Mouse (Mus musculus) embryonic facial prominence, embryonic 10.5 days (tissue): ENCODE measurements around the gene Tmem8. TPM values are rescaled to one million over a fixed set of nuclear protein-coding genes. Genes with fewer than 3 reads are reported as not detected.

Experiments used
- DNase-seq: peaks from one replicate; pipeline ENCODE4 v3.0.0-alpha.2; 2017; ENCODE audit warnings: low spot score
- H3K27ac ChIP-seq: fragments of 300-500 bp; sonication (generic); replicated peaks from 2 replicates; pipeline ENCODE4 v1.5.1; 2016; ENCODE audit warnings: mild to moderate bottlenecking
- H3K27me3 ChIP-seq: fragments of 300-500 bp; sonication (generic); replicated peaks from 2 replicates; pipeline ENCODE4 v1.6.1; 2016; ENCODE audit warnings: low read depth, mild to moderate bottlenecking; ENCODE audit not compliant: poor library complexity, severe bottlenecking
- H3K36me3 ChIP-seq: fragments of 300-500 bp; sonication (generic); replicated peaks from 2 replicates; pipeline ENCODE4 v1.6.1; 2016; ENCODE audit warnings: mild to moderate bottlenecking, moderate library complexity
- H3K4me1 ChIP-seq: fragments of 300-500 bp; sonication (generic); 2 replicates; pipeline ENCODE4 v1.6.1; 2016
- H3K4me3 ChIP-seq: fragments of 300-500 bp; sonication (generic); 2 replicates; pipeline ENCODE4 v1.5.1; 2016; ENCODE audit warnings: mild to moderate bottlenecking, moderate library complexity
- H3K9me3 ChIP-seq: fragments of 300-500 bp; sonication (generic); 2 replicates; pipeline ENCODE4 v1.6.1; 2016; ENCODE audit warnings: mild to moderate bottlenecking
- WGBS: fragments of 180-500 bp; shearing (Covaris S2); methylation state at CpG from one replicate; pipeline ENCODE4 v1.1.7; 2016; 5-methylcytosine and 5-hydroxymethylcytosine counted together
- polyA plus RNA-seq: library from polyadenylated mRNA; unstranded; fragments of >200 nt; fragmentation: Nextera tagmentation; extraction: Ambion mirVana; gene quantifications from 2 replicates; pipeline ENCODE4 v1.2.1, GENCODE M21; 2016

Tmem8 gene
- polyA plus RNA-seq, 1 experiment from 2014 or later = 1.2 TPM

DNA sequence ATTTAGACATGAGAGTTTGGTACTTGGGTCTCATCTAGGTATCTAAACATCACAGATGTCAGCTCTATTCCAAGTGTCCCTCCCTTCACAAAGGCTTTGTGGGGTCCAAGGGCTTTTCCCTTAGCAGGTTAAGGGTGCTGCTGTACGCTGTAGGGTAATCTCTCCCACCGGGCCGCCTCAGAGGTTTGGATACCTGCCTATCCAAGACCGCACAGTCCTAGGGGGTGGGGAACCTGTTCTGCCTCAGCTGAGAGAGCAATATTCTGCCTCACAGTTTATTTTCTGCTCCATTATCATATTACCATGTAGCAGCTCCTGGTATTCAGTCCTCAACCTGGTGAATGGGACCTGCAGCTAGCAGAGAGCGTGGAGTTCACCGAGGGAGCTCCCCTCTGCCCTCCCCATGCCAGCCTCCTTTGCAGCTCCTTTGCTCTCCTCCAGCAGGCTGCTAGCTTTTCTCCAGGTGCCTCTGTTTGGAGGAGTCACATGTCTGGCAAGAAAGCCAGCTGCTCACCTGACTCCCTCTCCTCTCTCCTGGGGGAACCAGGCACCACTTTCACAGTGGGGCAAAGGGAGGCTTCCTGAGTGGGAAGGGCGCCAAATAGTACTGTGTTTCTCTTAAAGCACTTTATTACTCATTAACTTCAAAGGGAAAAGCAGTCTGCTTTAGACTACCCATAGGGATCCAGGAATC, 2.3 kb downstream of the Tmem8 start:
- H3K4me3 ChIP-seq = no peak overlapping the region
- no peak for DNase-seq
- 87% methylated on average over 7 of the region's 7 CpGs for WGBS
- no peaks in the 10 kb centered on the region for H3K36me3 ChIP-seq
- H3K4me1 ChIP-seq = peaks cover 28% of the 10 kb centered on the region
- no peak overlapping the region for H3K27ac ChIP-seq
- H3K9me3 ChIP-seq = no peaks in the 10 kb centered on the region
- H3K27me3 ChIP-seq = peaks cover 96% of the 10 kb centered on the region

DNA sequence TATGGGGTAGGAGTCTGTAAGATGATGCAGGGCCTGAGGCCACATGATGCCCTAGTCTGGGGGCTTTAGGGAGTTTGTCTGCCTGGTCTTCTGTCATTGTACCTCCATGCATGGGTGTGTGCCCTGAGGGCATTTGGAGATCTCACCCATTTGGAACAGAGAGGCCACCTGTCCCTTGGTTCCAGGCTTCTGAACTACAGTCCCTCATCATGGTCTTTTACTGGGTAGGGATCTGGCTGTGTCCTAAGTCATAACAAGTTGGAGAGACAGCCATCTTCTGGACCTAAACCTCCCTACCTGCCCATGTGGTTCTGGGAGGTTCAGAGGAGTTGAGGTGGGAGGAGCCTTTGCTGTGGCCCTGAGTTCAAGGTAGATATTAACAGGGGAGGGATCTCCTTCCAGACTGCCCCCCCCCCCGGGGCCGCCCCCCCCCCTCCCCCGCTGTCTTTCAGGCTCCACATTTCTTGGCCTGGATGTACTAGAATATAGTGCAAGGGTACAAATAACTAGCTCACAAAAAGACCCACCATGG, 2.9 kb downstream of the Tmem8 start:
- Histone ChIP-seq H3K36me3 (no peaks in the 10 kb centered on the region), H3K4me1 (peaks cover 27% of the 10 kb centered on the region), H3K27ac (no peak overlapping the region), H3K9me3 (no peaks in the 10 kb centered on the region), H3K27me3 (peaks cover 89% of the 10 kb centered on the region), H3K4me3 (no peak overlapping the region)
- no peak for DNase-seq
- WGBS = 69% methylated on average over 3 of the region's 3 CpGs

DNA sequence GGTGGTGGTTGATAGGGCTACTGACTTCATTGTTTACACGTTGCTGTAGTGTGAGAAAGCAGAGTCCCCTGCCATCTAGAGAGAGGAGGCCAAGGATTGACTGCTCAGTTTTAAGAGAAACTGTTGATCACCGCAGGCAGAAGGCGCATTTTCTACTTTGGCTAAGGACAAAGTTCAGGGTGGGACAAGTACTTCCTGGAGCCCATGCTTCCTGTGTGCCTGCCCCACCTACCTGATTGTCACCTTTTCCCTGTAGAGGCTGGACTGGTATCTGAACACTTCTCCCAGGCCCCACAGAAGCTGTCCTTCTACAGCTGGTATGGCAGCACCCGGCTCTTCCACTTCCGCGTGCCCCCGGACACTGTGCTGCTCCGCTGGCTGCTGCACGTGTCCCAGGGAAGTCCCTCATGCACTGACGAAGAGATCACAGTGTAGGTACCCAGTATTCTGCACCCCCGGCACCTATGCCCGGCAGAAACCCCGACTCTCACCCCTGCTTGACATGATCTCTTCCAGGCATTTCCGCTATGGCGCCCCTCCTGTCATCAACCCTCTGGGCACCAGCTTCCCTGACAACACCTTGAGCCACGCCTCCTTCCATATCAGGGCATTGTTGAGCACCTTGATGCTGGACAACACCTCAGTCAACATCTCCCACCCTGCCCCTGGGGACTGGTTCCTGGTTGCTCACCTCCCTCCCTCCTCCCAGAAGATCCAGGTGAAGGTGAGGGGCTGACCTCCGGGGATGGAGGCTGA, 3.6 kb downstream of the Tmem8 start:
- H3K9me3 ChIP-seq = no peaks in the 10 kb centered on the region
- no peaks in the 10 kb centered on the region for H3K36me3 ChIP-seq
- WGBS = 86% methylated on average over 17 of the region's 17 CpGs
- peaks cover 22% of the 10 kb centered on the region for H3K4me1 ChIP-seq
- H3K27ac ChIP-seq = no peak overlapping the region
- no peak for DNase-seq
- H3K27me3 ChIP-seq = peaks cover 82% of the 10 kb centered on the region
- H3K4me3 ChIP-seq = no peak overlapping the region

DNA sequence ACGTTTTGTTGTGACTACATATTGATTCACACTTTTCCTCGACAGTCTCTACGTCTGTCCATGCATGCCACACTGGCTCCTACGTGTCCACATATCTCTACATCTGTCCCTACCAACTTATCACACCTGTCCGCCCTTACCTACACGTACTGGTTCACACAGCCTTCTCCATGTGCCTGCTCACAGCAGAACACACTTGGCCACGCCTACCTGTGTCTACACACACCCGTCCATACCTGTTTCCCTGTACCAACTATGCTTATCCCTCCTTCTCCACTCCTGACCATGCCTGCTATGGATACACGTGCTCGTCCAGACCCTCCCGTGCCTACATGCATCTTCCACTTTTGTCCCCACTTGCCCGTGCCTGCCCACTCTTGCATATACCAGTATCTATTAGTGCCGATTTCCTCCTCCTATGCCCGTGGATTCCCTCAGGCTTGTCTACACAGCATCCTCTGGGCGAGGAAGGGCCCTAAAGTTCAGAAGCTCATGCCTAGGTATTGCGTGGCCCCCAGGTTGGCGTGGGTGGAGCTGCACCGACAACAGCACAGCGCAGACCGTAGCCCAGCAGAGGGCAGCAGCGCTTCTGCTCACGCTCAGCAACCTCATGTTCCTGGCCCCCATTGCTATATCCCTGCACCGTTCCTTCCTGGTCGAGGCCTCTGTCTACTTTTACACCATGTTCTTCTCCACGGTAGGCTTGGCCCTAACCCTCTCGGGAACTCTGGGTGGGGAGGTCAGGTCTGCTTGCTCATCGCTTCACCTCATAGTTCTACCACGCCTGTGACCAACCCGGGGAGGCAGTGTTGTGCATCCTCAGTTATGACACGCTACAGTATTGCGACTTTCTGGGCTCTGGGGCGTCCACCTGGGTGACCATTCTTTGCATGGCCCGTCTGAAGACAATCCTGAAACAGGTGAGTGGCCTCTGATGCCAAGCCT, 6.9 kb downstream of the Tmem8 start:
- no peaks in the 10 kb centered on the region for H3K9me3 ChIP-seq
- DNase-seq = peak; percentile 74
- peak overlapping the region; percentile 46; the same call in 1 of the 2 replicates for H3K27ac ChIP-seq
- peak overlapping the region; percentile 8; the same call in 1 of the 2 replicates for H3K4me3 ChIP-seq
- 52% methylated on average over 33 of the region's 33 CpGs for WGBS
- peaks cover 2% of the 10 kb centered on the region for H3K36me3 ChIP-seq
- H3K27me3 ChIP-seq = peaks cover 49% of the 10 kb centered on the region
- H3K4me1 ChIP-seq = peaks cover 27% of the 10 kb centered on the region

DNA sequence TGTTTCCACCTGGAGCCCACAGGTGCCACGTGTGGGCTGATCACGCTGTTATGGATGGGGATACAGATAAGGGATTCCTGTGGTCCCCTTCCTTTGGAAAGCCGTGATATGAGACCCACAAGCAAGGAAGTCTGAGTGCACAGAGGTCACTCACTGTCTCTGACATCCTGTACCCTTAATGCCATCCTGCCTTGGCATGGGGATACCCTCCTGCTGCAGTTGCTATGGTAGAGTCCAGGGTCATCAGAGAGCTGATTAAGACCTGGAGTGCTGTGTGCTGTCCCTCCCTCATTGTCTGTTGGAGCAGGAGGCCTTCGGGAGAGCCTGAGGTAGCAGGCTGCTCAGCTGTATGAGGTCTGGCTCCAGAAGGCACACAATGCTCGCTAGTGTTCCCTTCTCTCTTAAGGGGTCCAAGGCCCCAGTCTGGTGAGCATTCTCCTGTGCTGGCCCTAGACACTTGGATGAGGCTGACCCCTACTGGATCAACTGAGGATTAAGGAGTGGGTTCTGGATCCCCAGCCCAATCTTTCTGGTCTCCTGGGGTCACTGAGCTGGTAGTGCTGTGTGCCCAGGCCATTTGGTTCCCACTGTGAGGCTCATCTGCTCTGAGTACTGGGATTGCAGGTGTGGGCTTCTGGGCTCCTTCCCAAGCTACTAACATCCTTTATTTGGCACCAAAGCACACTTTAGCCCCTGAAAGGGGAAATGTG, 9.5 kb downstream of the Tmem8 start:
- Histone ChIP-seq H3K4me3 (peak overlapping the region; percentile 98; the same call in 1 of the 2 replicates), H3K27ac (peak overlapping the region; percentile 15; the same call in 1 of the 2 replicates), H3K27me3 (peaks cover 23% of the 10 kb centered on the region), H3K9me3 (no peaks in the 10 kb centered on the region), H3K4me1 (peaks cover 31% of the 10 kb centered on the region), H3K36me3 (peaks cover 28% of the 10 kb centered on the region)
- WGBS = 54% methylated on average over 5 of the region's 5 CpGs
- no peak for DNase-seq

DNA sequence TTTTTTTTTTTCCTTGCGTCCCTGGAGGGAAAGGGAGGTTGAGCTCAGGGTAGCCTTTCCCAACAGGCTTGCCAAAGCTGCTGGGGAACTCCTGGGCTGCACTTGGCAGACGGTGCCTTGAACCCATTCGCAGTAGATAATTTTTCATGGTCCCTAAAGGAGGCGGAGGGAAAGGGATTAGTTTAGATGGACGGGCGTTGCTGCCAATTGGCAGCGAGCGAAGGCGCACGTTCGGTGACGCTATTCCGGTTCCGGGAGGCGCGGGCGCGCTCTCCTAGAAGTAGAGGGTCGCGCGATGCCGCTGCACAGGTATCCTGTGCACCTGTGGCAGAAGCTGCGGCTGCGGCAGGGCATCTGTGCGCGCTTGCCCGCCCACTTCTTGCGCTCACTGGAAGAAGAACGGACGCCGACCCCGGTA, 10.2 kb downstream of the Tmem8 start, which contains the start of gene Mrpl28:
Gene Mrpl28 (plus strand): TSS at position 234 of the 418 bp plus-strand sequence.
- under 1% methylated on average over 32 of the region's 32 CpGs for WGBS
- Histone ChIP-seq H3K36me3 (peaks cover 34% of the 10 kb centered on the region), H3K9me3 (no peaks in the 10 kb centered on the region), H3K4me1 (peaks cover 31% of the 10 kb centered on the region), H3K4me3 (peak within 1 kb of the TSS; percentile 98), H3K27me3 (peaks cover 17% of the 10 kb centered on the region), H3K27ac (peak within 1 kb of the TSS; percentile 81)
- DNase-seq = peak; percentile 95

DNA sequence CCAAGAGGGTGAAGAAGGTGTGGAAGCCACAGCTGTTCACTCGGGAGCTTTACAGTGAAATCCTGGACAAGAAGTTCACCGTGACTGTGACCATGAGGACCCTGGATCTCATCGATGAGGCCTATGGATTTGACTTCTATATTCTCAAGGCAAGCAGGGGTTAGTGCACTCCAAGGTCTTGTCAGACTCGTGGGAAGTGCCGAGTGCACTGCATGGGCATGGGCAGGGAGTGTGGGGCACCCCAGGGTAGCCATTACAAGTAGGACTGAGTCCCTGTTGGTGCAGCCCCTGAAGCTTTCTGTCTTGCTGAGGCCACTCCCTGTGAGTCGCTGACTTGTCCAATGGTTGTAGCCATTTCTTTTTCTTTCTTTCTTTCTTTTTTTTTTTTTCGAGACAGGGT, 11.5 kb downstream of the Tmem8 start:
- Histone ChIP-seq H3K36me3 (peaks cover 47% of the 10 kb centered on the region), H3K4me1 (peaks cover 31% of the 10 kb centered on the region), H3K27ac (no peak overlapping the region), H3K27me3 (peaks cover 4% of the 10 kb centered on the region), H3K9me3 (no peaks in the 10 kb centered on the region), H3K4me3 (peak overlapping the region; percentile 98)
- DNase-seq = no peak
- 90% methylated on average over 7 of the region's 7 CpGs for WGBS

DNA sequence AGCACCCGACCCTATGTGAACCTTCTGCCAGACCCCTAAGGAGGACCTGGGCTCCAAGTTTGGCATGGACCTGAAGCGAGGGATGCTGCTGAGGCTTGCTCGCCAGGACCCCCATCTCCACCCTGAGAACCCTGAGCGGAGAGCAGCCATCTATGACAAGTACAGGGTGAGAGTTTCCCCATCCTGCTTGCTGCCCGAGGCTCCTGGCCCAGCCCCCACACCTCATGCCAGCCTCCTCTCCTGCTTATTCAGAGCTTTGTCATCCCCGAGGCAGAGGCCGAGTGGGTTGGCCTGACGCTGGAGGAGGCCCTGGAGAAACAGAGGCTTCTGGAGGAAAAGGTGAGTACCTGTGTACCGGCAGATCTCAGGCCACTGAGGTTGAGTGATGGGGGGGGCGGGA, 12.1 kb downstream of the Tmem8 start:
- no peak overlapping the region for H3K27ac ChIP-seq
- no peak for DNase-seq
- no peaks in the 10 kb centered on the region for H3K9me3 ChIP-seq
- peaks cover 27% of the 10 kb centered on the region for H3K4me1 ChIP-seq
- peaks cover 54% of the 10 kb centered on the region for H3K36me3 ChIP-seq
- H3K27me3 ChIP-seq = no peaks in the 10 kb centered on the region
- WGBS = 90% methylated on average over 10 of the region's 10 CpGs
- H3K4me3 ChIP-seq = peak overlapping the region; percentile 98; the same call in 1 of the 2 replicates

DNA sequence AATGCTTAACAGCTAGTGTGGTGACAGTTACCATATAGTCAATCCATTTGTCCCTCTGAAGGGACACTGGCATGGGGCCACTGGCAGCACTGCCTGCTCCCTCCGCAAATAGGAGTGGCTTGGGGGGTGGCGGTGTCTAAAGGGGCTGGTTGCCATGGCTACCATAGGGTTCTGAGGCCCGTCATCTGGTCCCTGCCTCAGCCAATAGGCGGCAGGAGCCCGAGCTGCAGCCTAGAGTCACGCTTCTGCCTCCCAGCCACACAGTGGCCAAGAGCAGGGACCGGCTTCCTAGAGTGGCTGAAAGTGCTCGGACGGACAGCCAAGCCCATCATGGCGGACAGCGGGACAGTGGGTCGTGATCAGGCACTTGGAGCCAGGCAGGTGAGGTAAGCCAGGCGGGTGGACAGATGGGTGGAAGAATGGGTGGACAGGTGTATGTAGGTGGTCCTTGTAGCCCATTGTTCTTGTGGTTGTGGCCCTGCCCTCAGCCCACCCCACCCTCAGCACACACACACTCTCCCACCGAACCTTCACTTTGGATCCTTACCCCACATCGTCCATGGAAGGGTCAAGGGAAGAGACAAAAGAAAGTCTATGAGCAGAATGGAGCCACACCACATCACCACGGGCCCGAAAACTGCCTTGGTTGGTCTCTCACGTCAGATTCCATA, 18.1 kb downstream of the Tmem8 start:
- no peak for DNase-seq
- no peak overlapping the region for H3K4me3 ChIP-seq
- H3K36me3 ChIP-seq = peaks cover 76% of the 10 kb centered on the region
- 0 out of 2 replicates have a peak, but pooled peaks cover 2% of the 10 kb centered on the region for H3K4me1 ChIP-seq
- no peaks in the 10 kb centered on the region for H3K9me3 ChIP-seq
- no peak overlapping the region for H3K27ac ChIP-seq
- WGBS = 87% methylated on average over 18 of the region's 18 CpGs
- no peaks in the 10 kb centered on the region for H3K27me3 ChIP-seq

DNA sequence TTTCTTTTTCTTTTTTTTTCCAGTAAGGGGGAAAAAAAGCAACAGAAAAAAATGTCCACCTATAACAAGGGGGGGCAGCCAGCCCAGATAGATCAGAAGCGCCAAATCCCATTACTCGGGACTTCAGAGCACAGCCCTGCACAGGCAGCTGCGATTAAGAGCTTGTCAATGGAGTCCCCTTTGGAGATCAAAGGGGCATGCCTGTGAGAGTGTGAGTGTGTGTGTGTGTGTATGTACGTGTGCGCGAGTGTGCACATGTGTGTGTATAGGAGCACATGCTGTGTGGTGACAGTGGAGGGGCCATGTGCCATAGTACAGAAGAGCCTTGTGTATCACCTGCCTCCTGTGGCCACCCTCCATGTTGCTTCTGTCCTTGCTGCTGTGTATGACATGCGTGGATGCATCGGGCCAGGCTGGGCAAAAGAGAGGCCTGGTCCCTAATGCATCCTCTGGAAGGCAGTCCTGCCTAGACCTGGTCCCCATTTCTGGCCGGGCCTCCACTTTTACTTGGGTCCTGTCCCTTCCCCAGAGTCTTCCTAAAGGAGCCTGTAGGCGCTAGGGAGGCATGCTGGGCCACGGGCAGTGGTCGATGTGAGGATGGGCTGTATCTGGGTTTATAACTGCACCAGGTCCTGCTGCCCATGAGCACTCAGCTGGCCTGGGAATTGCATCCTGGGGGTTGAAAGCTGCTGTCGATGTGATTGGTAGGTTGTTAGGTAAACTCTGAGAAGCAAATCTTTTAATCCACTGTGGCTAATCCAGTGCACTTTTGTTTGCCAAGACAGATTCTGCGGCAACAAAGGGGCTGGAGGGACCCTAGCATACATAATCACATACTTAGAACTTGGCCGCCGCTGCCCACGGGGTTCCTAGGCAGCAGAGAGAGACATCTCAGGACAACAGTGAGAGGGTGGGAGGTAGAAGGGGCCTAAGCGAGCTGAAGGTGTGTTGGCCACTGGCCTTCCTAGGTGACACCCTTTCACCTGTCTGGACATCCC, 19.1 kb downstream of the Tmem8 start:
- peaks cover 66% of the 10 kb centered on the region for H3K36me3 ChIP-seq
- 0 out of 2 replicates have a peak overlapping the region, but pooled peaks have one; percentile 3 for H3K4me3 ChIP-seq
- H3K27me3 ChIP-seq = no peaks in the 10 kb centered on the region
- H3K27ac ChIP-seq = no peak overlapping the region
- H3K4me1 ChIP-seq = peaks cover 3% of the 10 kb centered on the region; the same call in 1 of the 2 replicates
- WGBS = 90% methylated on average over 18 of the region's 18 CpGs
- no peak for DNase-seq
- H3K9me3 ChIP-seq = no peaks in the 10 kb centered on the region
